Mouse (Mus musculus) megakaryocyte, embryonic 14.5 days (primary cell): Measurements from ENCODE around the gene Zfhx3.

Source experiments
- FLI1 ChIP-seq: IDR thresholded peaks from 2 replicates; pipeline ENCODE4 v1.6.1; 2012; ENCODE audit warnings: low read length, inconsistent platforms, mixed read lengths
- GATA1 ChIP-seq: IDR thresholded peaks from 3 replicates; pipeline ENCODE4 v1.6.1; 2012; ENCODE audit warnings: mixed read lengths, low read length, inconsistent platforms, borderline replicate concordance

DNA sequence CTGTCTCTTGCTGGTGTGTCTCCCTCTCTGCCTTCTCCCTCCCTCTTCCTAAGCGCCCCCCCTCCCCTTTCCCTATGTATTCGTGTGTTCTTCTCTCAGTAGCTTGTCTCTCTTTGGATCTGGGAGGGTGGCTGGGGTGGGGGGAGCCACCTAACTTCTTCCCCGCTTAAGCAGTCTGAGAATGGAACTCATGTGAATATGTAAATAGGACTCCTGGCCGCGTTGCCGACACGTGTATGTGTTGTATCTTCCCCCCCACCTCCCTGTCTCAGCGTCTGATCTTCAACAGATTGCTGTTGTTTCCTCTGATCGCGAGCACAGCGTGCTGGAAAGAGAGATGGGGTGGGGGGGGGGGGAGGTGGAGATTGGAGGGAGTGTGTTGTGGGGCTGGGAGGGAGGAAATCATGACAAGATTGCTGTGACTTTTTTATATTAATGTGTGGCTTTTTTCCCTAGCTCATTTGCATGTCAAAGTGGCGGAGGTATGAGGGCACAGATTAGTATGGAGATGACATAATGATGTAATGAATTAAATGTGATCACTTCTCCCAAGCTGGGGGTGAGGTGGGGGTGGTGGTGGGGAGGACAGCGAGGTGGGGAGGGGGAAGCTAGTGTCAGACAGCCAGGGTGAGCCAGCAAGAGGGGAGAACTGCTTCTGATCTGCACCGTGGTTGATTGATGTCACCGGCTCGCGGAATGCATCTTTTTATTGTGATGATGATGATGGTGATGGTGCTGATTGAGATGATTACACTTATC, 487 bp downstream of the Zfhx3 start:
- TF ChIP-seq GATA1 (no peak), FLI1 (no peak)
